Mouse (Mus musculus) liver, postnatal 0 days (tissue): ENCODE measurements at regions not wholly inside any gene's neighbourhood (a gene's known extent, or its start where the extent isn't known, plus 50 kb on each side); places are given as distances from the start of the nearest gene placed in this dataset.

Source experiments
- CTCF ChIP-seq: sonication (generic); IDR thresholded peaks from 2 replicates; pipeline ENCODE4 v1.5.1; 2016; ENCODE audit warnings: antibody characterized with exemption, low read depth
- EP300 ChIP-seq: IDR thresholded peaks from 2 replicates; pipeline ENCODE4 v1.6.1; 2016; ENCODE audit warnings: antibody characterized with exemption, low read depth, mild to moderate bottlenecking

GRCm38 (mm10) chr4:47842128-47842656 lies 202.8 kb upstream of the Nr4a3 start:
- TF ChIP-seq CTCF (no peak), EP300 (no peak)
